Mouse (Mus musculus) neural tube, embryonic 15.5 days (tissue): ENCODE results near the gene Rpl6. TPM values are rescaled to one million over a fixed set of nuclear protein-coding genes. Genes with fewer than 3 reads are reported as not detected.
A peak's percentile ranks its signal among the peaks of the same experiment; 100 is the strongest.

Experiments used
- ATAC-seq: fragments of 200-750 bp; cut with Nextera tagmentation; 2 replicates; pipeline ENCODE4 v1.8.0; 2017; ENCODE audit warnings: mild to moderate bottlenecking, moderate TSS enrichment, moderate library complexity; ENCODE audit not compliant: low FRiP score
- H3K27ac ChIP-seq: fragments of 300-500 bp; sonication (generic); replicated peaks from 2 replicates; pipeline ENCODE4 v1.5.1; 2015; ENCODE audit warnings: mild to moderate bottlenecking, inconsistent platforms
- H3K27me3 ChIP-seq: fragments of 300-500 bp; sonication (generic); replicated peaks from 2 replicates; pipeline ENCODE4 v1.6.1; 2015; ENCODE audit warnings: inconsistent platforms
- H3K36me3 ChIP-seq: fragments of 300-500 bp; sonication (generic); 2 replicates; pipeline ENCODE4 v1.6.1; 2015; ENCODE audit warnings: inconsistent platforms
- H3K4me1 ChIP-seq: fragments of 300-500 bp; sonication (generic); 2 replicates; pipeline ENCODE4 v1.6.1; 2015; ENCODE audit warnings: inconsistent platforms
- H3K4me2 ChIP-seq: fragments of 300-500 bp; sonication (generic); 2 replicates; pipeline ENCODE4 v1.6.1; 2015; ENCODE audit warnings: inconsistent platforms, mild to moderate bottlenecking, moderate library complexity
- H3K4me3 ChIP-seq: fragments of 300-500 bp; sonication (generic); replicated peaks from 2 replicates; pipeline ENCODE4 v1.5.1; 2015; ENCODE audit warnings: mild to moderate bottlenecking, inconsistent platforms
- H3K9ac ChIP-seq: fragments of 300-500 bp; sonication (generic); replicated peaks from 2 replicates; pipeline ENCODE4 v1.6.1; 2015; ENCODE audit warnings: mild to moderate bottlenecking, inconsistent platforms
- H3K9me3 ChIP-seq: fragments of 300-500 bp; sonication (generic); replicated peaks from 2 replicates; pipeline ENCODE4 v1.6.1; 2016; ENCODE audit warnings: inconsistent platforms
- WGBS: fragments of 180-500 bp; shearing (Covaris S2); methylation state at CpG from one replicate; pipeline ENCODE4 v1.1.7; 2015; ENCODE audit warnings: mixed read lengths; 5-methylcytosine and 5-hydroxymethylcytosine counted together
- polyA plus RNA-seq: library from polyadenylated mRNA; unstranded; fragments of >200 nt; fragmentation: Nextera tagmentation; extraction: Ambion mirVana; gene quantifications from 2 replicates; pipeline ENCODE4 v1.2.1, GENCODE M21; 2015

Rpl6 gene
- polyA plus RNA-seq, result 343 and 391 TPM in 2 replicates

DNA sequence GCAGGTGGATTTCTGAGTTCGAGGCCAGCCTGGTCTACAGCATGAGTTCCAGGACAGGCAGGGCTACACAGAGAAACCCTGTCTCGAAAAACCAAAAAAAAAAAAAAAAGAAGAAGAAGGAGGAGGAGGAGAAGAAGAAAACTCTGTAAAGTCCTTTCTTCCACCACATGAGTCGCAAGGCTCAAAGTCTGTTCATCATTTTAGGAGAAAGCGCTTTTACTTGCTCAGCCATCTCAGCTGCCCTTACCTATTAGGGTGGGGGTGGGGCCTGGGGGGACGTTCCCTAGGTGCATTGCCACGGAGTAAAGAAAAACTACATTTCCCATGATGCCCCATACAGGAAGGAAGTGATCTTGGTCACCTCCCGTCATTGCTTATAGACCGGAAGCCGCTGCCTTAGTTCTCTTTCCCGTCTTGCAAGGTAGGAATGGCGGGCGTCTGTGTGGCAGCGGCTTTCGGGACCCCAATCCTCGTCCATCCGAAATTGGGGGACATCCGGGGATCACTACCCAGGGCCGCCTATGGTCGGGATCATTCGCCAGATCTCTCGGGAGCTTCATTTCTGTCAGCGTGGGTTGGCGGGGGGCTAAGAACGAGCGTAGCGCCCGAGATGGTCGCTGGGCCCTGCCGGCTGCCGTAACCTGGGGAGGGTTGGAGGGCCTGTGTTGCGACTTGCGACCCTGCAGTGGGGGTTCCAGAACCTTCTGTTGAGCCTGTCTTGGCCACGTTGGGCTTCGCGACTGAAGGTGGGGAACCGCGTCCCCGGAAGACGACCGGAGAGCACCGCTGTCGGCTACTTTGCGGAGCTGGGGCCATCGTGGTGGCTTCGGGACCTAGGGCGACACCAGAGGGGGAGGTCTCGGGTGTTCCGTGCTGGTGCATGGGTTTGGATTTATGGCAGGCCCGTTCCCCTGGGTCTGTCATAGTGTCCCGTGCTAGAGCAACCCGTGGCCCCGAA lies at the start of gene Rpl6:
Gene Rpl6 (plus strand): TSS at position 350 of the 958 bp plus-strand sequence.
- ATAC-seq, result peak; percentile 93

DNA sequence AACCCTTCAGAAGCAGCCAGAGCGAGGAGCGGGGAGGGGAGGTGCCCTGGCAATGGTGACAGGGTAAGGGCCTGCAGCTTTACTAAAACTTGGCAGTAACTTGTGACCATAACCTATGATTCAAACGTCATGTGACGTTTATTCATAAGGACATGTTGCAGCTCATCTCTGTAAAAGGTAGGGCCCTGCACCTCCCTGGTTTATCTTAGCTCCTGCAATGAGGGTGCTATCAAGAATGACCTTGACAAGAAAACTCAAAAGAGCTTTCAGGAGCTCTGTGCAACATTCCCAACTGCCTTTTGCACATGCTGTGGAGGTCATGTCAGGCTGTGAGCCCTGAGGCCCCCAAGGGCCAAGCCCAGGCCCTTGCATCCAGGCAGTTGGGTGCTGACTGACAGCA lies 48.2 kb upstream of the Rpl6 start:
- peaks cover 70% of the 10 kb centered on the region for H3K36me3 ChIP-seq
- H3K4me3 ChIP-seq, result no peak overlapping the region
- H3K27ac ChIP-seq, result no peak overlapping the region
- no peaks in the 10 kb centered on the region for H3K4me1 ChIP-seq
- no peak overlapping the region for H3K9ac ChIP-seq
- H3K9me3 ChIP-seq, result no peaks in the 10 kb centered on the region
- no peak for ATAC-seq
- H3K4me2 ChIP-seq, result no peak overlapping the region
- WGBS, result 98% methylated on average over 4 of the region's 4 CpGs
- no peaks in the 10 kb centered on the region for H3K27me3 ChIP-seq

More for the DNA sequence above, at the start of gene Rpl6:
- Histone ChIP-seq H3K27me3 (no peaks in the 10 kb centered on the region; the same call in 1 of the 2 replicates), H3K36me3 (peaks cover 37% of the 10 kb centered on the region), H3K9ac (peak within 1 kb of the TSS; percentile 97), H3K9me3 (no peaks in the 10 kb centered on the region), H3K4me1 (peaks cover 33% of the 10 kb centered on the region), H3K4me3 (peak within 1 kb of the TSS; percentile 88), H3K27ac (peak within 1 kb of the TSS; percentile 80), H3K4me2 (peak within 1 kb of the TSS; percentile 80)
- WGBS, result 1% methylated on average over 52 of the region's 52 CpGs

DNA sequence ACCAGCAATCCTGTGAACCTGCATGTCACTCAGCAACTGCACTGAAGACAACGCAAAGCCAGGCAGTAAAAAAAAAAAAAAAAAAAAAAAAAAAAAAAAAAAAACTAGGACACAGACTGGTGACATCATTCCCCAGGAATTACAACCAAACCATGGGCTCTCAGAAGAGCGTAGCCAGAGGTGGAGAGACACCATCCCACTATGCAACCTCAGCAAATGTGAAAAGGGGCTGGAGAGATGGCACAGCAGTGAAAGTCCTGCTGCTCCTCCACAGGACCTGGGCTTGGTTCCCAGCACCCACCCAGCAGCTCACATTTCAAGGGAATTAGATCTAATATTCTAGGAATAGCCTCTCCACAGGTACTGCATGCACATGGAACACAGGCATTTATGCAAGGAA lies 47.3 kb upstream of the Rpl6 start:
- 62% methylated on average over 2 of the region's 2 CpGs for WGBS
- Histone ChIP-seq H3K4me3 (no peak overlapping the region), H3K4me2 (no peak overlapping the region), H3K9me3 (no peaks in the 10 kb centered on the region), H3K27me3 (no peaks in the 10 kb centered on the region), H3K9ac (no peak overlapping the region), H3K27ac (no peak overlapping the region), H3K4me1 (no peaks in the 10 kb centered on the region), H3K36me3 (peaks cover 68% of the 10 kb centered on the region)
- ATAC-seq, result no peak

DNA sequence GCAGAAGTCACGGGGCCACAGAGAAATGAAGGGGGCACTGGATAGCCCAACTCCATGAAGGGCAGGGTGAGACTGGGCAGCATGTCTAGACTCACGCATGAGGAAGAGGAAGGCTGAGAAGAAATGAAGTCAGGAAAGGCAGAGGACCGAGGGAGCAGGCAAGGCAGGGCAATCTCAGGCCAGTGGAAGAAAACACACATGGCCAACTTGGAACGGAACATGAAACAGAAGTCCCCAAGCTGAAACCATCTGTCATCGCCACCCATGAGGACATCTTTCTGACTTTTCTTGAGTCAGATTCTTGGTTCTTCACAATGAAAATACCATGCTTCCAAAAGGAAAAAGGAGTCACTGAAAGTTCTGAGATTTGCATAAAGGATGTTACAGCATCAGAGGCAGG lies 46.8 kb upstream of the Rpl6 start:
- H3K36me3 ChIP-seq, result peaks cover 69% of the 10 kb centered on the region

DNA sequence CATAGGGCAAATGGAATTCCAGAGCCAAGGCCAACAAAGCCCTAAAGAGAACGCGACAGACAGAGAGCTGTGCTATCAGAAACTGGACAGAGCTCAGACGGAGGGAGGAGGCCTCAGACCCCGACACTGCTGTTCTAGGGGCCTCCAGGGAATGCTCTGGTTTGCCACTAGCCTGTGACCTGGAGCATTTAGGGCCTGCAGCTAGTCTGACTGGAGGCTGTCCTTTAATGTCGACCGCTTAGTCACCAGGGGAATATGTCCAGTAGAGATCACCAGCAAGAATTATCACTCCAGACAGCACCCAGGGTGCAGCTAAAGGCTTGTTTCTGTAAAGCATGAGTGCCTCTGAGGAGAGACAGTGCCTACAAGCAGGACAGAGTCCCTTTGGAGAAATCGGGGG lies 45.3 kb upstream of the Rpl6 start:
- H3K4me3 ChIP-seq, result no peak overlapping the region
- no peak overlapping the region for H3K4me2 ChIP-seq
- H3K9me3 ChIP-seq, result no peaks in the 10 kb centered on the region
- H3K9ac ChIP-seq, result no peak overlapping the region
- ATAC-seq, result no peak
- peaks cover 70% of the 10 kb centered on the region for H3K36me3 ChIP-seq
- 87% methylated on average over 7 of the region's 7 CpGs for WGBS
- no peaks in the 10 kb centered on the region for H3K27me3 ChIP-seq
- H3K27ac ChIP-seq, result no peak overlapping the region
- H3K4me1 ChIP-seq, result no peaks in the 10 kb centered on the region

More for the DNA sequence above, 46.8 kb upstream of the Rpl6 start:
- ATAC-seq, result no peak
- Histone ChIP-seq H3K4me2 (no peak overlapping the region), H3K27ac (no peak overlapping the region), H3K4me3 (no peak overlapping the region), H3K9ac (no peak overlapping the region), H3K4me1 (no peaks in the 10 kb centered on the region), H3K27me3 (no peaks in the 10 kb centered on the region), H3K9me3 (no peaks in the 10 kb centered on the region)
- 94% methylated on average over 5 of the region's 5 CpGs for WGBS

DNA sequence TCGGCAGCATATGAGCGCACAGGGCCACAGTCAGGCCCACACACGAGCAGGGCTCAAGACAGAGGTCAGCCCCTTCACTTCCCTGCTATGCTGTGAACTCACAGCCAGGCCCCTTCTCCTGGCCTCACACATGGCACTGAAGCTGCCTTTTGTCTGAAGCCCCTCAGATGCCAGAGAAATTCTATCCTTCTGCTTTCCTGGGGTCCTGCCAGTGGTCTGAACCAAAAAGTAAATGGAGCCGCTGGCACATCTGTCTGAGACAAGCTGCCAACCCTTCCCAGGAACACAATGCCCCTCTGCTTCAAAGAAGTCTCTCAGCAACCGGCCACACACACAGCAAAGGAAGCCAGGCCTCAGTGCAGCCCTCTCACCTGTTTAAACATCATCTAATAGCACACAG lies 42.0 kb upstream of the Rpl6 start:
- Histone ChIP-seq H3K27me3 (no peaks in the 10 kb centered on the region), H3K36me3 (peaks cover 80% of the 10 kb centered on the region), H3K9me3 (no peaks in the 10 kb centered on the region), H3K27ac (0 out of 2 replicates have a peak overlapping the region, but pooled peaks have one; percentile 28), H3K4me3 (no peak overlapping the region), H3K4me2 (no peak overlapping the region), H3K4me1 (no peaks in the 10 kb centered on the region), H3K9ac (no peak overlapping the region)
- ATAC-seq, result no peak
- WGBS, result 84% methylated on average over 5 of the region's 5 CpGs

DNA sequence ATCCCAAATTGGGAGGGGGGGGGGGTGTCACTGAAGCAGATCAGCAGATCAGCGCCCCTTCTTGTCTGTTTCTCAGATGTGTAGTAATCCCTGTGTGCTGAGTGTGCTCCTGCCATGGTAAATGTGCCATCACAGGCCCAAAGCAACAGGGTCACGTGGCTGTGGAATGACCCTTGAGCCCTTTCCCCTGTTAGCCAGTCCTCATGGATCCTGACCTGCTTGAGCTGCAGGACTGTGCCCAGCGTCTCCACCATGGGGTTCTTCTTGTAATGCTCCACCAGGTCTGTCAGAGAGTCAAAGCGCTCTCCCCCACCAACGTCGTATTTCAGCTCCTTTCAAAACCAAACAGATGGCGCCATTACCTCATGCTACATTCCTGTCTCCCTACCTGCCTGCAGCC lies 41.4 kb upstream of the Rpl6 start:
- Histone ChIP-seq H3K36me3 (peaks cover 77% of the 10 kb centered on the region), H3K27me3 (no peaks in the 10 kb centered on the region), H3K9me3 (no peaks in the 10 kb centered on the region), H3K4me1 (no peaks in the 10 kb centered on the region), H3K4me2 (no peak overlapping the region), H3K9ac (no peak overlapping the region), H3K4me3 (no peak overlapping the region), H3K27ac (no peak overlapping the region)
- no peak for ATAC-seq
- WGBS, result 89% methylated on average over 7 of the region's 7 CpGs

DNA sequence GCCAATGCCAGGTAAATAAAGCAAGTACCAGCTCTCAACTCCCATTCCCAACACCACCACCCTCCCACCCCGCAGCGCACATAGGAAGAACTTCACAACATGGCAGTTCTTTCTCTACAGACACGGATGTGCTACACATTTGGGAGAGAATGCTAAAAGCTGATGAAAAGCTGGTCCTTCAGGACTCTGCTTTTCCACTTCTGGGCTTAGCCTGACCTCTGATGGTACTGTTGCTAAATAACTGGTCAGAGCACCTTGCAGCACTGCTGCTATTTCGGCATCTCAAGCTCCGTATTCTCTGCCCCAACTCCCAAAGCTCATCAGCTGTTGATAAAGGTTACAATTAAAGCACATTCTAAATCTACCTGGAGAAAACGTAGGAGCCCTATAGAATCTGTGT lies 37.4 kb upstream of the Rpl6 start:
- Histone ChIP-seq H3K4me2 (no peak overlapping the region), H3K27ac (no peak overlapping the region), H3K9me3 (no peaks in the 10 kb centered on the region), H3K4me3 (no peak overlapping the region), H3K36me3 (peaks cover 76% of the 10 kb centered on the region), H3K4me1 (no peaks in the 10 kb centered on the region), H3K27me3 (no peaks in the 10 kb centered on the region), H3K9ac (no peak overlapping the region)
- no peak for ATAC-seq
- WGBS, result 94% methylated on average over 6 of the region's 6 CpGs

DNA sequence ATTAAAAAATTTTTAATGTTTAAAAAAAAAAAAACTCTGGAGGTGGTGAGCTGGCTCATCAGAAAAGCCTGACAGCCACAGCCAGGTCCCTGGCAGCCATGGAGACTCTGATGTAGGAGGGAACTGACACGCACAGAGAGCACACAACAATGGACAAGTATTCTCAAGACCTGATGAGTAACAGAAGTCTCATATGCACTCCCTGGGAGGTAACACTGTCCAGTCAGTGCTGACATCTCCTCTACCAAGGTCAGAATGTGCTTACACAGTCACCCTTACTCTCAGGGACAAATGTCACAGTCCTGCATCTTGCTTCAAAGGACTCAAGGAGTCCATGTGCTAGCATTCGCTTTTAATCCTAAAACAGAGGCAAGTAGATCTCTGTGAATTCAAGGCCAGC lies 34.7 kb upstream of the Rpl6 start:
- peaks cover 51% of the 10 kb centered on the region for H3K36me3 ChIP-seq
- H3K9ac ChIP-seq, result no peak overlapping the region
- H3K4me2 ChIP-seq, result no peak overlapping the region
- 99% methylated on average over 2 of the region's 2 CpGs for WGBS
- H3K27ac ChIP-seq, result no peak overlapping the region
- H3K27me3 ChIP-seq, result no peaks in the 10 kb centered on the region
- no peaks in the 10 kb centered on the region for H3K4me1 ChIP-seq
- no peak for ATAC-seq
- H3K4me3 ChIP-seq, result no peak overlapping the region
- no peaks in the 10 kb centered on the region for H3K9me3 ChIP-seq

DNA sequence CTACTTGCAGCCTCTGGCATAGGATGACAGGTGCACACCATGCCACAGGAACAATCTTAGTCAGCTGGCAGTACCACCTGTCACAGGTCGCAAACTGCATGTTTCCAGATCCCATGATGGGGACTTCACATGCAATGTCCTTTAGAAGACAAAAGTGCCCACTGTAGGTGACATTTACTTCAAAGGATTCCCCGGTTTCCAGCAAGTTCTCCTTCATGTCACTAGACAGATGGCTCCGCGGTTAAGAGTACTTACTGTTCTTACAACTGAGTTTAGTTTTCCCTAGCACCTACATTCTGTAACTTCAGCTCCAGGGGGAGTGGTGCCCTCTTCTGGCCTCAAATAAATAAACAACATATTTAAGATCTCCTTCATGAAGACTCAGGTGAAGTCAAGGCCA lies 31.4 kb upstream of the Rpl6 start:
- no peak for ATAC-seq
- H3K36me3 ChIP-seq, result peaks cover 25% of the 10 kb centered on the region
- WGBS, result 86% methylated on average over 4 of the region's 4 CpGs
- no peaks in the 10 kb centered on the region for H3K9me3 ChIP-seq
- H3K27ac ChIP-seq, result no peak overlapping the region
- H3K4me3 ChIP-seq, result no peak overlapping the region
- no peaks in the 10 kb centered on the region for H3K27me3 ChIP-seq
- no peaks in the 10 kb centered on the region for H3K4me1 ChIP-seq
- H3K9ac ChIP-seq, result no peak overlapping the region
- H3K4me2 ChIP-seq, result no peak overlapping the region

DNA sequence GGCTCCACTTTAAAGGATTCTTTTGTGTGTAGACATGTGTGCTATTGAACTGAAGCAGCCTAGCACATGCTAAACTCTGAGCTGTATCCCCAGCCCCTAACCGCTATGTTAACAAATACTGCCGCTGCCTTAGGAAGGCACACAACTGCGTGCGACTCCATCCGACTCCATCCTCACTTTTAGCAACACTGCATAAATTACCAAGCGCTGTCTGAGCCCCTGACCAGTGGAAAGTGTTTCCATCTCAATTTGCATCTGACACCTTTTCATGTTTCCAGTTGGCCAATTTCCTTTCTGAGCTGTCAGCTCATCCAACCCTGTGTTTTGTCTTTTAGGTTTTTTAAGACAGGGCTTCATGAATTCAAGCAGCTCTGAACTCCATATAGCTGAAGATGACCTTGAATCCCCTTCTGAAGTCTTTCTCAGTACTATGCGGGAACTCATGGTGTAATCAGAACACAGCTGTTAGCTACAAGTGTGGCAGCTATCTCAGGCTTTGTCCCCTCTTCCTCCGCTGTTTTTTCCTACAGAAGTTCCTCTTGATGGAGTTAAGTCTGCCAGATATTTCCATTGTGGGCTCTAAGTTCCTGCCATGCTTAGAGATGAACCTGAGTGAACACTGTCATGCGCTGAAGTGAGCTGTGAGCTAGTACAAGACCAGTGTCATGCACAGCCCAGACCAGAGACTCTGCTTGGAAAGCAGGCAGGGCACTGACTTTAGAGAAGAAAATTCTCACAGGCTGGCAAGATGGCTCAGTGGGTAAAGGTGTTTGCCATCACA lies 25.0 kb upstream of the Rpl6 start:
- Histone ChIP-seq H3K27me3 (no peaks in the 10 kb centered on the region), H3K4me1 (peaks cover 28% of the 10 kb centered on the region), H3K4me2 (no peak overlapping the region), H3K9me3 (no peaks in the 10 kb centered on the region), H3K36me3 (no peaks in the 10 kb centered on the region), H3K9ac (no peak overlapping the region), H3K27ac (no peak overlapping the region; the same call in 1 of the 2 replicates), H3K4me3 (no peak overlapping the region)
- ATAC-seq, result no peak
- WGBS, result 73% methylated on average over 9 of the region's 9 CpGs
